Mouse (Mus musculus): ENCODE measurements around the gene Tmbim1.

Gene Tmbim1

DNA sequence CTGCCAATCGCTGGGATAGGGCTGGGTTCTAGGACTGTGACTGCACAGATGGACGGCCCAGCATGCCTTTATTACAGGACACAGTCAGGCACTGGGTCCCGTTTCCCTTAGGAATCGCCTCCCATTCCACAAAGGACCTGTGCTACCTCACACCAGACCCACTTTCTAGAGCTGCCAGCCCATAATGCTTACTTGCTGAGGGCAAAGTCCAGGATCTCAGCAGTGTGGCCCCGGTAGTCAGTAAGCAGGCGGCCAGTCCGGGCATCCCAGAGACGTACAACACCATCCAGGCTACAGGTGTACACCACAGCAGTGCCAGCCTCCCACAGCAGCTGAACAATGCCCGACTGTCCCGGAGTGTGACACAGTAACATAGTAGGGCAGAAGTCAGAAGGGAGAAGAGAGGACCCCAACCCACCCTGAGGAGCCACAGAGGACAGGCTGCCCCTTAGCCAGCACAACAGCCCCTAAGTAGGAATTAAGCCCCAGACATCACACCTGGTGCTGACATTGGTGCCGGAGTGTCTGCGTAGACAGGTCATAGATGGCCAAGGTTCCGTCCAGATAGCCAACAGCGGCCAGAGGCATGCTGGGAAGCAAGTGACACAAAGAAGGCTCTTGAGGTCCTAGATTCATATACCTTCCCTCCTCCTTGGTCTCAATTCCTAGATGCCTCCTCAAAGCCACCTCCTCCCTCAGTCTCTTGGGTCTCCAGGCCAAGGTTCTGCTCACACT, 24.7 kb downstream of the Tmbim1 start:
- ChIA-PET CTCF (no interaction called here), POLR2A (no interaction called here)

DNA sequence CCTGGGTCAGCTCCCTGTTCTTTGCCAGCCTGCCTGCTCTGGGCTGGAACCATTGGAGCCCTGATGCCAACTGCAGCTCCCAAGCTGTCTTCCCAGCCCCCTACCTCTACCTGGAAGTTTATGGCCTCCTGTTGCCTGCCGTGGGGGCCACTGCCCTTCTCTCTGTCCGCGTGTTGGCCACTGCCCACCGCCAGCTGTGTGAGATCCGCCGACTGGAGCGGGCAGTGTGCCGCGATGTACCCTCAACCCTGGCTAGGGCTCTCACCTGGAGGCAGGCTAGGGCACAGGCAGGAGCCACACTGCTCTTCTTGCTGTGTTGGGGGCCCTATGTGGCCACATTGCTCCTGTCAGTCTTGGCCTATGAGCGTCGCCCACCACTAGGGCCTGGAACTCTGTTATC, 26.4 kb downstream of the Tmbim1 start:
- POLR2A ChIA-PET, result interaction anchor here in 2 of 4 experiments (0.9 to 1.3 kb wide), 2 partner anchors 69 to 118 kb away, joined by 3 read pairs; no protein-coding TSS in a partner anchor

DNA sequence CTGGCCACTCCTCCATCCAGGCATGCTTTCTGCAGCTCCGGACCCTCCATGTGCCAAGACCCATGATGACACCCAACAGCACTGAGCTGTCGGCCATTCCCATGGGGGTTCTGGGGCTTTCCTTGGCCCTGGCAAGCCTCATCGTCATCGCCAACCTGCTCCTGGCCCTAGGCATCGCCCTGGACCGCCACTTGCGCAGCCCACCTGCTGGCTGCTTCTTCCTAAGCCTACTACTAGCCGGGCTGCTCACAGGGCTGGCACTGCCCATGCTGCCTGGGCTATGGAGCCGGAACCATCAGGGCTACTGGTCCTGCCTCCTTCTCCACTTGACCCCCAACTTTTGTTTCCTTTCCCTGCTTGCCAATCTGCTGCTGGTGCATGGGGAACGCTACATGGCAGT, 26.9 kb downstream of the Tmbim1 start, which contains the start of gene Gpbar1:
Gene Gpbar1 (plus strand): TSS at position 13 of the 400 bp plus-strand sequence.
- ChIA-PET POLR2A (interaction anchor here in 3 of 4 experiments (0.7 to 1.6 kb wide), 9 partner anchors 11 to 228 kb away, joined by 3 to 7 read pairs (median 3); partner anchors contain the start of gene Cnot9 (in 1 of the 3)), CTCF (interaction anchor here in 1 of 4 experiments (0.6 kb wide), 1 partner anchor 363 kb away, joined by 3 read pairs; no protein-coding TSS in a partner anchor)

More for the DNA sequence above, 26.4 kb downstream of the Tmbim1 start:
- CTCF ChIA-PET, result no interaction called here

- POLR2A ChIA-PET, result interaction anchor here (0.5 to 1.6 kb wide), 23 partner anchors 8 to 1821 kb away, joined by 3 to 7 read pairs (median 4); partner anchors contain the start of gene Cnot9 (in 1 of the 4)
- CTCF ChIA-PET, result interaction anchor here in 2 of 4 experiments (0.6 to 0.8 kb wide), 3 partner anchors 39 to 363 kb away, joined by 3 to 5 read pairs (median 3); no protein-coding TSS in a partner anchor
Measured at GRCm38 (mm10) chr1:74277883-74278537, 27.4 kb downstream of the Tmbim1 start.

DNA sequence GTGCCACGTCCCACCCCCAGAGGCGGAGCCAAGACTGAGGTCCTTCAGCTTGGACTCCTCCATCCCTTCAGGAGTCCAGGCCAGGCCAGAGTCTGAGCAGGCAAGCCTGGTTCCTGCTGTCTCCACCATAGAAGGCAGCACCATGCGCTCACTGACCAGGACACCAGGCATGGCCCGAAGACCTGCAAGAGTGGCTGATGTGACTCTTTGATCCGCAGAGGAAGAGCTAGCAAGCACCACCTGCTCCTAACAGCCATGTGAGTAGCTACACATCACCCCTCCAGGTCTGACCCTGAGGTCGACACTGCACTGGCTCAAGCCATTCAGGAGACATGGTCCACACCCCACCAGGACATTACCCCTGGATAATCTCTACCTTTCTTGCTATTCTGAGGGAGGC, 28.4 kb downstream of the Tmbim1 start:
- CTCF ChIA-PET, result interaction anchor here in 2 of 4 experiments (0.8 to 1.5 kb wide), 3 partner anchors 11 to 85 kb away, joined by 3 to 4 read pairs (median 3); partner anchors contain the start of gene Catip (in 1 of the 2)
- POLR2A ChIA-PET, result interaction anchor here in 3 of 4 experiments (0.6 to 1.6 kb wide), 21 partner anchors 8 to 472 kb away, joined by 3 to 7 read pairs (median 4); partner anchors contain the start of genes Cnot9 (in 1 of the 3) and Prkag3 (in 1 of the 3)

GRCm38 (mm10) chr1:74275015-74275414, 30.4 kb downstream of the Tmbim1 start:
- CTCF ChIA-PET, result interaction anchor here in 2 of 4 experiments (0.8 to 1.3 kb wide), 5 partner anchors 10 to 178 kb away, joined by 3 to 5 read pairs (median 4); partner anchors contain the start of genes Aamp (in 2 of the 2) and Pnkd (in 2 of the 2)
- POLR2A ChIA-PET, result interaction anchor here in 3 of 4 experiments (0.6 to 1.9 kb wide), 10 partner anchors 9 to 310 kb away, joined by 3 to 14 read pairs (median 4); partner anchors contain the start of genes Aamp (in 2 of the 3) and Pnkd (in 1 of the 3)

GRCm38 (mm10) chr1:74271659-74272058, 33.8 kb downstream of the Tmbim1 start:
- ChIA-PET POLR2A (no interaction called here), CTCF (no interaction called here)

GRCm38 (mm10) chr1:74268750-74269149, 36.7 kb downstream of the Tmbim1 start:
- ChIA-PET CTCF (interaction anchor here in 2 of 4 experiments (0.8 to 2.2 kb wide), 2 partner anchors 59 to 72 kb away, joined by 3 to 6 read pairs; no protein-coding TSS in a partner anchor), POLR2A (interaction anchor here in 2 of 4 experiments (0.7 to 2.2 kb wide), 12 partner anchors 8 to 238 kb away, joined by 3 to 8 read pairs (median 4); partner anchors contain the start of genes Aamp (in 1 of the 2), Gpbar1 (in 1 of the 2) and Pnkd (in 1 of the 2))

DNA sequence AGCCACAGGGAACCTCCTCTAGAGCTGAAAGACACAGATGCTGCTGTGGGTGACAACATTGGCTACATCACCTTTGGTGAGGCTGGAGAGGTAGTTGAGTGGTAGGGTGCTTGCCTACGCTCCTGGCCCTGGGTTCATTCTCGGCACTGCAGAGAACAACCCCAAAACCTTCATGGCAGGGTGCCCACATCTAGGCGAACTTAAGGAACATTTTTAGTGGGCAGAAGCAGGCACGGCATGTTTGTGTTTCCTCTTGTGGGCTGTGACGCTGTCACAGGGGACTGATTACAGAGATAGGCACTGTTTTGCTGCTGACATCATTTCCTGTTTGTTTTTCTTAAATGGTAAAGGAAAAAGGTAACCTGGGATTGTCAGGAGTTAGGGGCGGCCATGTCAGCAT, 42.9 kb downstream of the Tmbim1 start:
- ChIA-PET POLR2A (interaction anchor here in 2 of 4 experiments (0.6 to 1.0 kb wide), 2 partner anchors 22 to 95 kb away, joined by 3 read pairs; no protein-coding TSS in a partner anchor), CTCF (interaction anchor here in 1 of 4 experiments (1.6 kb wide), 1 partner anchor 17 kb away, joined by 3 read pairs; no protein-coding TSS in a partner anchor)

- ChIA-PET CTCF (interaction anchor here in 1 of 4 experiments (1.0 to 1.4 kb wide), 3 partner anchors 10 to 61 kb away, joined by 4 read pairs; partner anchors contain the start of genes Aamp and Pnkd), POLR2A (interaction anchor here (0.5 to 7.5 kb wide), 34 partner anchors 8 to 307 kb away, joined by 3 to 69 read pairs (median 4); partner anchors contain the start of genes Aamp (in 2 of the 4), Pnkd (in 2 of the 4), Arpc2 (in 1 of the 4) and Tmbim1 (in 1 of the 4))
Measured at GRCm38 (mm10) chr1:74256782-74257181, 48.6 kb downstream of the Tmbim1 start.

DNA sequence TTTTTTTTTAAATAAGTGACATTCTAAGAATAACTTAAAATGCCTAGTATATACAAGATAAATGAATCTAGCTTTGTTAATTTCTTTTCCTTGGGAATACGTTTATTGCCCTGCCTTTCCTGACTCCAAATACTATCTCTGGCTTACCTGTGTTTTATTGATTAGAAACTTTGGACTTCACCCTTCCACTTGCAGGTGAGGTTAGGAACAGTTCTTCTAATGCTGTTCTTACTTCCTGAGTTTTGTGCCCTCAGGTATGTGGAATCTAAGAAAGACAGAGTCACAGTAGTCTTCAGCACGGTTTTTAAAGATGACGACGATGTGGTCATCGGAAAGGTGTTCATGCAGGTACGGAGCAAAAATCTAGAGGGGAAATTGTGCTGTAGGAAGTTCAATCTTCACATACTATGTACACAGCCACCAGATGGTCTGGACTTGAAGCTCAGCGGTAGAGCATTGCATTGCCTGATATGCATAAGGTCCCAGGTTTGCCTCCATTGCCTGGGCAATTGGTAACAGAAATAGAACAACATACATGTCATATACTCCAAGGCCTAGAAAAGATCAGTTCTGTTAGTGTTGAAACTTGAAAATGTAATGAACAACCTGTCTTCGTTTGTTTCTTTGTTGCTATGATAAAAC, 49.6 kb downstream of the Tmbim1 start:
- ChIA-PET POLR2A (interaction anchor here (0.5 to 7.5 kb wide), 18 partner anchors 9 to 306 kb away, joined by 3 to 69 read pairs (median 4); partner anchors contain the start of genes Aamp (in 2 of the 4), Pnkd (in 2 of the 4) and Arpc2 (in 1 of the 4)), CTCF (interaction anchor here in 1 of 4 experiments (1.1 kb wide), 1 partner anchor 60 kb away, joined by 4 read pairs; no protein-coding TSS in a partner anchor)

DNA sequence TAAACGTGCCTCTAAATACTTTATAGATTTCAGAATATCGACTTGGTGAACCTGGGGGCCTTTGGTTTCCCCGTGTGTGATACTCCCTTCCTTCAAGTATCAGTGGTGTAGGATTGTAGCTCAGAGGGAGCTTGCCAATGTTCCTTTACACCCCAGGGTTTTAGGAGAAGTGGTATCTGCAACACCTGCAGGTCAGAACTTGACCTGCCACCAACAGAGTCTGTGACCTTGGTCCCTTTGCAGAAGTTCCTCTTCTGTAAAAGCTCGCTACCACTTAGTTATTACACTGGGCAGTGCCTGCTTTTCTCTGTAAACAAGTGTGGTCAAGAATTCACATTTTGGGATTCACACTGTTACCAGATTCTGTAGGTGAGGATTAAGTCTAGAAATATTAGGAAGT, 55.3 kb downstream of the Tmbim1 start:
- ChIA-PET CTCF (interaction anchor here in 1 of 4 experiments (1.5 kb wide), 1 partner anchor 147 kb away, joined by 3 read pairs; no protein-coding TSS in a partner anchor), POLR2A (interaction anchor here in 2 of 4 experiments (0.9 to 5.7 kb wide), 11 partner anchors 8 to 136 kb away, joined by 3 to 54 read pairs (median 4); partner anchors contain the start of genes Aamp (in 1 of the 2), Arpc2 (in 1 of the 2) and Pnkd (in 1 of the 2))

- POLR2A ChIA-PET, result interaction anchor here in 2 of 4 experiments (0.6 to 9.1 kb wide), 16 partner anchors 8 to 253 kb away, joined by 3 to 55 read pairs (median 4); partner anchors contain the start of genes Aamp (in 1 of the 2), Arpc2 (in 1 of the 2) and Pnkd (in 1 of the 2)
- CTCF ChIA-PET, result interaction anchor here in 1 of 4 experiments (1.5 kb wide), 1 partner anchor 148 kb away, joined by 3 read pairs; no protein-coding TSS in a partner anchor
Measured at GRCm38 (mm10) chr1:74249331-74249980, 56.0 kb downstream of the Tmbim1 start.

GRCm38 (mm10) chr1:74248799-74249198, 56.6 kb downstream of the Tmbim1 start:
- ChIA-PET POLR2A (interaction anchor here in 2 of 4 experiments (0.6 to 9.1 kb wide), 13 partner anchors 9 to 254 kb away, joined by 3 to 55 read pairs (median 5); partner anchors contain the start of genes Arpc2 (in 2 of the 2), Aamp (in 1 of the 2) and Pnkd (in 1 of the 2)), CTCF (interaction anchor here in 1 of 4 experiments (1.5 kb wide), 1 partner anchor 148 kb away, joined by 3 read pairs; no protein-coding TSS in a partner anchor)

DNA sequence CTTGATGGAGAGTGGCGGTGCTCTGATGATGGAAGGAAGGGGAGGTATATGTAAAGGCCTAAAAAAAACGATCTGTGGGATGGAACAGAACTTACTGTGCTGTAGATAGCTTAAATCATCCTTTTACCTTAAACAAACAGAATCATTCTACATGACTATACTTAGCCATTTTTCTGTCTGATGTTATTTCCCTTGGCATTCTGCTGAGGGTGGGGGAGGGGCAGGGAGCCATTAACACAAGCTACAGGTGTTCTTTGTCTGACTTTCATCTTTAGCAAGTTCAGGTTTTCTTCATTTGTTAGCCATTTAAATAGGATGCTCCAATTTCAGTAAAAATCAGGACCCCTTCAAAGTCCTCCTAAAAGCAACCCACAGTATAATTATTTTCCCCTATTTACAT, 59.9 kb downstream of the Tmbim1 start:
- POLR2A ChIA-PET, result interaction anchor here in 3 of 4 experiments (0.6 to 9.1 kb wide), 12 partner anchors 8 to 92 kb away, joined by 3 to 55 read pairs (median 4); partner anchors contain the start of genes Aamp (in 2 of the 3) and Pnkd (in 2 of the 3)

DNA sequence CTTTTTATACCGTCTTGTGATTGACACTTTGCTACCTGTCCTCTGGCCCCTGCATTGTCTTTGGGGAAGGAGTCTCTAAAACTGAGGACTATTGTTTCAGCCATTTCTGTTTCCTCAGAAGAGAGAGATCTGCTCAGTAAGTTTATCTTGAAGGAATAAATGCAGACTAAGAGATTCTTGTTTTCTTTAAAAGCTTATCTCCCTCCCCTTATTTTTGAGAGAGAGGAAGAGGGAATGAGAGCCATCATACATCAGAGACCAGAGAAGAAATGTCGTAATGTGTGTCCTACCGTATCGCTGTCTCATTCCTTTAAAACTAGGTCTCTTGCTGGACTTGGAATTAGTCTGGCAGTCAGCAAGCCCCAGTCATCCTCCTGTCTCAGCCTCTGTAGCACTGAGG, 64.6 kb downstream of the Tmbim1 start:
- POLR2A ChIA-PET, result interaction anchor here in 3 of 4 experiments (0.6 to 9.1 kb wide), 10 partner anchors 8 to 206 kb away, joined by 3 to 69 read pairs (median 6); partner anchors contain the start of genes Aamp (in 1 of the 3) and Pnkd (in 1 of the 3)
- CTCF ChIA-PET, result interaction anchor here in 2 of 4 experiments (1.2 kb wide), 2 partner anchors 35 to 157 kb away, joined by 3 read pairs; no protein-coding TSS in a partner anchor

More for the DNA sequence above, 59.9 kb downstream of the Tmbim1 start:
- CTCF ChIA-PET, result interaction anchor here in 1 of 4 experiments (1.3 kb wide), 1 partner anchor 17 kb away, joined by 3 read pairs; no protein-coding TSS in a partner anchor

Measured in embryonic stem cell, embryonic (primary cell).